Mouse (Mus musculus): ENCODE results near the gene Col4a1. TPM values are rescaled to one million over a fixed set of nuclear protein-coding genes. Genes with fewer than 3 reads are reported as not detected.

Col4a1 gene
- polyA plus RNA-seq, 1 experiment from 2014 or later: 154 TPM

GRCm38 (mm10) chr8:11324801-11325395, 12.3 kb upstream of the Col4a1 start:
- Histone ChIP-seq H3K9me3 (no peaks in the 10 kb centered on the region), H3K36me3 (no peaks in the 10 kb centered on the region), H3K4me2 (replicated peaks) (no peak overlapping the region), H3K4me1 (peaks cover 3% of the 10 kb centered on the region; the same call in 1 of the 2 replicates), H3K4me3 (no peak overlapping the region), H3K9ac (no peak overlapping the region), H3K27me3 (replicated peaks) (no peaks in the 10 kb centered on the region), H3K27ac (no peak overlapping the region)
- ATAC-seq (ENCODE audit: low FRiP score, low read depth): no peak
- WGBS: 85% methylated on average over 6 of the region's 6 CpGs

GRCm38 (mm10) chr8:11323681-11324080, 11.1 kb upstream of the Col4a1 start:
- WGBS: 87% methylated on average over 1 of the region's 1 CpGs
- Histone ChIP-seq H3K4me2 (replicated peaks) (no peak overlapping the region), H3K4me1 (peaks cover 3% of the 10 kb centered on the region; the same call in 1 of the 2 replicates), H3K9me3 (no peaks in the 10 kb centered on the region), H3K4me3 (no peak overlapping the region), H3K27ac (no peak overlapping the region), H3K27me3 (replicated peaks) (no peaks in the 10 kb centered on the region), H3K36me3 (no peaks in the 10 kb centered on the region), H3K9ac (no peak overlapping the region)
- no peak for ATAC-seq (ENCODE audit: low FRiP score, low read depth)

- no peak for ATAC-seq (ENCODE audit: low FRiP score, low read depth)
- 88% methylated on average over 5 of the region's 5 CpGs for WGBS
Observed at GRCm38 (mm10) chr8:11322724-11323585, 10.3 kb upstream of the Col4a1 start.

GRCm38 (mm10) chr8:11321841-11322240, 9.2 kb upstream of the Col4a1 start:
- 90% methylated on average over 7 of the region's 7 CpGs for WGBS
- ATAC-seq (ENCODE audit: low FRiP score, low read depth): no peak

More at GRCm38 (mm10) chr8:11322724-11323585, 10.3 kb upstream of the Col4a1 start:
- Histone ChIP-seq H3K9ac (no peak overlapping the region), H3K9me3 (no peaks in the 10 kb centered on the region), H3K4me1 (peaks cover 3% of the 10 kb centered on the region; the same call in 1 of the 2 replicates), H3K4me2 (replicated peaks) (no peak overlapping the region), H3K4me3 (no peak overlapping the region), H3K36me3 (no peaks in the 10 kb centered on the region), H3K27ac (no peak overlapping the region), H3K27me3 (replicated peaks) (no peaks in the 10 kb centered on the region)

GRCm38 (mm10) chr8:11319405-11319804, 6.8 kb upstream of the Col4a1 start:
- WGBS: 91% methylated on average over 11 of the region's 11 CpGs
- no peak for ATAC-seq (ENCODE audit: low FRiP score, low read depth)
- H3K27ac ChIP-seq: no peak overlapping the region
- H3K36me3 ChIP-seq: no peaks in the 10 kb centered on the region
- no peaks in the 10 kb centered on the region; the same call in 1 of the 2 replicates for H3K4me1 ChIP-seq
- H3K4me2 ChIP-seq (replicated peaks): no peak overlapping the region
- no peaks in the 10 kb centered on the region for H3K9me3 ChIP-seq
- H3K9ac ChIP-seq: no peak overlapping the region
- H3K27me3 ChIP-seq (replicated peaks): peaks cover 8% of the 10 kb centered on the region
- H3K4me3 ChIP-seq: no peak overlapping the region

More at GRCm38 (mm10) chr8:11321841-11322240, 9.2 kb upstream of the Col4a1 start:
- Histone ChIP-seq H3K4me3 (no peak overlapping the region), H3K9me3 (no peaks in the 10 kb centered on the region), H3K27ac (no peak overlapping the region), H3K4me1 (peaks cover 3% of the 10 kb centered on the region; the same call in 1 of the 2 replicates), H3K9ac (no peak overlapping the region), H3K4me2 (replicated peaks) (no peak overlapping the region), H3K36me3 (no peaks in the 10 kb centered on the region), H3K27me3 (replicated peaks) (no peaks in the 10 kb centered on the region)

GRCm38 (mm10) chr8:11316118-11316517, 3.5 kb upstream of the Col4a1 start:
- ATAC-seq (ENCODE audit: low FRiP score, low read depth): no peak
- Histone ChIP-seq H3K27me3 (replicated peaks) (peaks cover 41% of the 10 kb centered on the region), H3K4me1 (peaks cover 24% of the 10 kb centered on the region), H3K9me3 (no peaks in the 10 kb centered on the region), H3K4me2 (replicated peaks) (no peak overlapping the region; the same call in 1 of the 2 replicates), H3K36me3 (no peaks in the 10 kb centered on the region), H3K27ac (no peak overlapping the region), H3K9ac (no peak overlapping the region), H3K4me3 (no peak overlapping the region)
- 78% methylated on average over 6 of the region's 6 CpGs for WGBS

GRCm38 (mm10) chr8:11315179-11315943, 2.7 kb upstream of the Col4a1 start:
- H3K4me2 ChIP-seq (replicated peaks): no peak overlapping the region; the same call in 1 of the 2 replicates
- H3K4me3 ChIP-seq: no peak overlapping the region
- no peak overlapping the region for H3K27ac ChIP-seq
- H3K36me3 ChIP-seq: no peaks in the 10 kb centered on the region
- H3K9ac ChIP-seq: no peak overlapping the region
- H3K9me3 ChIP-seq: no peaks in the 10 kb centered on the region
- ATAC-seq (ENCODE audit: low FRiP score, low read depth): no peak
- WGBS: 80% methylated on average over 16 of the region's 16 CpGs
- peaks cover 43% of the 10 kb centered on the region for H3K27me3 ChIP-seq (replicated peaks)
- H3K4me1 ChIP-seq: peaks cover 24% of the 10 kb centered on the region

GRCm38 (mm10) chr8:11314613-11315012, 2.0 kb upstream of the Col4a1 start:
- Histone ChIP-seq H3K27ac (no peak overlapping the region), H3K27me3 (replicated peaks) (peaks cover 46% of the 10 kb centered on the region), H3K36me3 (no peaks in the 10 kb centered on the region), H3K4me1 (peaks cover 24% of the 10 kb centered on the region), H3K9ac (no peak overlapping the region), H3K4me3 (0 out of 2 replicates have a peak overlapping the region, but pooled peaks have one; percentile 9), H3K4me2 (replicated peaks) (peak overlapping the region; percentile 90), H3K9me3 (no peaks in the 10 kb centered on the region)
- ATAC-seq (ENCODE audit: low FRiP score, low read depth): no peak
- WGBS: 77% methylated on average over 8 of the region's 8 CpGs

- Histone ChIP-seq H3K36me3 (no peaks in the 10 kb centered on the region), H3K27me3 (replicated peaks) (peaks cover 51% of the 10 kb centered on the region), H3K4me2 (replicated peaks) (peak overlapping the region; percentile 90), H3K4me3 (peak overlapping the region; percentile 50), H3K9ac (peak overlapping the region; percentile 75), H3K27ac (no peak overlapping the region), H3K9me3 (no peaks in the 10 kb centered on the region), H3K4me1 (peaks cover 24% of the 10 kb centered on the region)
- WGBS: 2% methylated on average over 45 of the region's 45 CpGs
- ATAC-seq (ENCODE audit: low FRiP score, low read depth): no peak
Observed at GRCm38 (mm10) chr8:11313176-11314111, 818 bp upstream of the Col4a1 start.

GRCm38 (mm10) chr8:11311681-11312348, 811 bp downstream of the Col4a1 start:
- Histone ChIP-seq H3K4me3 (peak overlapping the region; percentile 50), H3K4me1 (peaks cover 24% of the 10 kb centered on the region), H3K27me3 (replicated peaks) (peaks cover 54% of the 10 kb centered on the region), H3K36me3 (no peaks in the 10 kb centered on the region), H3K9ac (peak overlapping the region; percentile 75), H3K27ac (no peak overlapping the region), H3K9me3 (no peaks in the 10 kb centered on the region), H3K4me2 (replicated peaks) (peak overlapping the region; percentile 90)
- 1% methylated on average over 34 of the region's 34 CpGs for WGBS
- ATAC-seq (ENCODE audit: low FRiP score, low read depth): peak; percentile 51; the same call in 1 of the 2 replicates

- Histone ChIP-seq H3K27me3 (replicated peaks) (peaks cover 53% of the 10 kb centered on the region), H3K4me2 (replicated peaks) (peak overlapping the region; percentile 90)
- 62% methylated on average over 2 of the region's 2 CpGs for WGBS
Observed at GRCm38 (mm10) chr8:11310049-11310448, 2.6 kb downstream of the Col4a1 start.

More at GRCm38 (mm10) chr8:11310049-11310448, 2.6 kb downstream of the Col4a1 start:
- Histone ChIP-seq H3K9me3 (no peaks in the 10 kb centered on the region), H3K4me3 (no peak overlapping the region), H3K4me1 (peaks cover 24% of the 10 kb centered on the region), H3K36me3 (no peaks in the 10 kb centered on the region), H3K9ac (no peak overlapping the region), H3K27ac (no peak overlapping the region)
- no peak for ATAC-seq (ENCODE audit: low FRiP score, low read depth)

Data from neural tube, embryonic 12.5 days (tissue).